Mouse (Mus musculus) intestine, embryonic 16.5 days (tissue): ENCODE measurements at regions not wholly inside any gene's neighbourhood (a gene's known extent, or its start where the extent isn't known, plus 50 kb on each side); places are given as distances from the start of the nearest gene placed in this dataset.

Experiments used
- ATAC-seq: fragments of 200-750 bp; cut with Nextera tagmentation; 2 replicates; pipeline ENCODE4 v1.8.0; 2017; ENCODE audit warnings: moderate TSS enrichment, moderate library complexity
- H3K27ac ChIP-seq: fragments of 300-500 bp; sonication (generic); 2 replicates; pipeline ENCODE4 v1.5.1; 2014; ENCODE audit warnings: mild to moderate bottlenecking, low read length
- H3K27me3 ChIP-seq: fragments of 300-500 bp; sonication (generic); replicated peaks from 2 replicates; pipeline ENCODE4 v1.6.1; 2014; ENCODE audit warnings: low read length, control low read depth, mixed read lengths; ENCODE audit not compliant: control insufficient read depth, insufficient read depth
- H3K36me3 ChIP-seq: fragments of 300-500 bp; sonication (generic); 2 replicates; pipeline ENCODE4 v1.6.1; 2014; ENCODE audit warnings: low read length, control low read depth; ENCODE audit not compliant: control insufficient read depth, insufficient read depth
- H3K4me1 ChIP-seq: fragments of 300-500 bp; sonication (generic); 2 replicates; pipeline ENCODE4 v1.6.1; 2014; ENCODE audit warnings: low read length, control low read depth, mixed read lengths; ENCODE audit not compliant: control insufficient read depth, insufficient read depth
- H3K4me2 ChIP-seq: fragments of 300-500 bp; sonication (generic); 2 replicates; pipeline ENCODE4 v1.6.1; 2014; ENCODE audit warnings: low read depth, low read length, control low read depth
- H3K4me3 ChIP-seq: fragments of 300-500 bp; sonication (generic); 2 replicates; pipeline ENCODE4 v1.5.1; 2014; ENCODE audit warnings: mild to moderate bottlenecking, low read length
- H3K9ac ChIP-seq: fragments of 300-500 bp; sonication (generic); 2 replicates; pipeline ENCODE4 v1.6.1; 2014; ENCODE audit warnings: low read depth, low read length
- H3K9me3 ChIP-seq: fragments of 300-500 bp; sonication (generic); 2 replicates; pipeline ENCODE4 v1.6.1; 2016; ENCODE audit warnings: low read length, control low read depth; ENCODE audit not compliant: control insufficient read depth
- WGBS: fragments of 180-500 bp; shearing (Covaris S2); extraction: QIAGEN DNeasy Blood & Tissue Kit; methylation state at CpG from one replicate; pipeline ENCODE4 v1.1.7; 2014; 5-methylcytosine and 5-hydroxymethylcytosine counted together

DNA sequence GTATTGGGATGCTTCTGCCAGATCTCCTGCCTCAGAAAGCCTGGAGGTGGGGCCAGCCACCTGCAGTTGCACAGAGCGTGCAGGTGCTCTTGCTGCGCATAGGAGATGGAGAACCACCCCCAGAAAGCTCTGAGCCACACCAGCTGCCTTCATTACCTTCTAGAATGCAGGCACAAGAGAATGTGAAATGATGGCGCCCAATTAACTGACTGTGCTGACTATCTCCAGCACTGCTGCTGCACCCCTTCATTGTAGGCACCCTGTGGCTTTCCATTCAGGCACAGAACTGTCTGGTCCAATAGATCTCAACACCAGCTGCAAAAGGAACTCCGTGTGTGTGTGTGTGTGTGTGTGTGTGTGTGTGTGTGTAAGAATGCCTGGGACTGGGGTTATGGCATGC lies 138.6 kb downstream of the H2al1j start:
- Histone ChIP-seq H3K9ac (no peak overlapping the region), H3K4me1 (peaks cover 3% of the 10 kb centered on the region; the same call in 1 of the 2 replicates), H3K9me3 (no peaks in the 10 kb centered on the region), H3K36me3 (no peaks in the 10 kb centered on the region), H3K27me3 (0 out of 2 replicates have a peak, but pooled peaks cover 2% of the 10 kb centered on the region), H3K4me2 (no peak overlapping the region), H3K4me3 (no peak overlapping the region), H3K27ac (no peak overlapping the region)
- 72% methylated on average over 4 of the region's 4 CpGs for WGBS
- ATAC-seq: no peak

DNA sequence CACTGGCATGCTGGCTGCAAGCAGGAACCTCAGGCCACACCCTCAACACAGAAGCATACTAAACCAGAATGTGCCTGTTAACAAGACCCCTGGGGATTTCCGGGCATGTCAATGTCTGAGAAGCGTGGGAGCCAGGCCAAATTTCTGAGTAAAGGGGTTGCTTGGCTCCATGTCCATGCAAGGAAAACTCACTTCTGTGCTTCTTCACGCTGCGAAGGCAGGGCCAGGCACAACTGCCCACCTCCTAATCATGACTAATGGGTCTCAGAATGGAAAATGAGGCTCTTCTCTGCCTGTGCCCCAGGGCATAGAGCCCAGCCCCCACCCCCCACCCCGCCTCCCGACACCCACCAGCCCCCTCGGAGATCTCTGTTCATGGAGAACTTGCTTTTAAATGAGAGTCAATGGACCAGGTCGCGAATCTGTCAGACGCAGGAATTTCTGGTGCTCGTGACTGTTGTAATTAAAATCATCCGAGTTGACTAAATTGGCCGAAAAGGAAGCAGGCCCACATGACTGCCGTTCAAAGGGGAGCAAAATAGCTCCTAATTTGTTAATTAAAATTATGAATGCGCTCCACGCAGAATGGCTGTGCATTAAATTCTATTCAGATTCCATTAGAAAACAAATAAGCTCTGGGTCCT lies 152.2 kb downstream of the H2al1j start:
- H3K9me3 ChIP-seq: no peaks in the 10 kb centered on the region
- 71% methylated on average over 16 of the region's 16 CpGs for WGBS
- H3K36me3 ChIP-seq: no peaks in the 10 kb centered on the region
- H3K9ac ChIP-seq: no peak overlapping the region
- no peak overlapping the region for H3K27ac ChIP-seq
- H3K4me3 ChIP-seq: no peak overlapping the region
- no peaks in the 10 kb centered on the region for H3K27me3 ChIP-seq
- no peaks in the 10 kb centered on the region for H3K4me1 ChIP-seq
- ATAC-seq: no peak
- no peak overlapping the region for H3K4me2 ChIP-seq

- Histone ChIP-seq H3K9ac (no peak overlapping the region), H3K27me3 (0 out of 2 replicates have a peak, but pooled peaks cover 6% of the 10 kb centered on the region), H3K4me2 (no peak overlapping the region), H3K27ac (no peak overlapping the region), H3K9me3 (no peaks in the 10 kb centered on the region), H3K36me3 (no peaks in the 10 kb centered on the region), H3K4me3 (no peak overlapping the region), H3K4me1 (no peaks in the 10 kb centered on the region)
- no peak for ATAC-seq
- WGBS: 69% methylated on average over 7 of the region's 7 CpGs
These were observed 154.5 kb downstream of the H2al1j start for GRCm38 (mm10) chrX:11482141-11482540.

DNA sequence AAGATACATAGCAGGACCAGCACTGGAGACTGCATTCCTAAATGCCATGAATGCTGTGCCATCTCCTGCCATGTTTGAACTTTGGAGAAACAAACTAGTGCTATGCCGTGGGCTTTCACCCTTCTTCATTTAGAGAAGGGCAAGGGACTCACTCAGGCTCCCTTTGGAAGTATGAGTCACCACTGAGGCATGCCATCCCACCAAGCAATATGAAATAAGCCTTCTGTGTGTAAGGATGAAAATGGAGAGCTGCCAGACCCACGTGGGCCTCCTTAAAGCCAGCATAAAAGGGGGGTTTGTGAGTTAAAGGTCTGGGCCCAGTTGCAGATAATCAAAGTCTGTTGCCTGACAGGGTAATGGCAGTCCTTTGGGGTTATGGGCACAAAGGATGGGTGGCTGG lies 159.0 kb downstream of the H2al1j start:
- Histone ChIP-seq H3K4me1 (0 out of 2 replicates have a peak, but pooled peaks cover 3% of the 10 kb centered on the region), H3K9me3 (no peaks in the 10 kb centered on the region), H3K9ac (no peak overlapping the region), H3K36me3 (no peaks in the 10 kb centered on the region), H3K27me3 (0 out of 2 replicates have a peak, but pooled peaks cover 7% of the 10 kb centered on the region), H3K4me2 (no peak overlapping the region), H3K27ac (no peak overlapping the region), H3K4me3 (no peak overlapping the region)
- ATAC-seq: no peak
- WGBS: 41% methylated on average over 2 of the region's 2 CpGs

DNA sequence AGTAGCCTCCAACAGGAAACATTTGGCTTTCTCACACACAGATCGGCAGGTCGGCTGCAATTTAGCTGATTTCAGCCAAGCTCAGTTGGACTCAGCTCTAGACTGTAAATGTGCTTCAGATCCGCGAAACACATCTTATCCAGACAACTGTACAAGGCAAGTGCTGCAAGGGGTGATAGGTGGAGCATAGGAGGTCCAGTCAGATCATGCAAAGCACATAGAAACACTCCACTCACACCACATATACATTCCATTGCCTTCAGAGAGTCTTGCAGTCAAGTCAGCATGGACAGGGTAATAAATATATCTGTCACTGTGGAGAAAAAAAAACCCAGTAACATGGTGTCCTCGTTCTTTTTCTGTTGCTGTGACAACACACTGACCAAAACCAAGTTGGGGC lies 160.3 kb downstream of the H2al1j start:
- Histone ChIP-seq H3K9me3 (no peaks in the 10 kb centered on the region), H3K27ac (no peak overlapping the region), H3K4me2 (no peak overlapping the region), H3K27me3 (peaks cover 13% of the 10 kb centered on the region; the same call in 1 of the 2 replicates), H3K4me3 (no peak overlapping the region), H3K4me1 (0 out of 2 replicates have a peak, but pooled peaks cover 6% of the 10 kb centered on the region), H3K9ac (no peak overlapping the region), H3K36me3 (no peaks in the 10 kb centered on the region)
- ATAC-seq: no peak
- WGBS: 56% methylated on average over 5 of the region's 5 CpGs

GRCm38 (mm10) chrX:11490146-11490693 lies 162.6 kb downstream of the H2al1j start:
- WGBS: 62% methylated on average over 5 of the region's 5 CpGs
- H3K36me3 ChIP-seq: no peaks in the 10 kb centered on the region
- no peak overlapping the region for H3K27ac ChIP-seq
- peaks cover 11% of the 10 kb centered on the region; the same call in 1 of the 2 replicates for H3K4me1 ChIP-seq
- H3K9ac ChIP-seq: no peak overlapping the region
- ATAC-seq: no peak
- H3K9me3 ChIP-seq: no peaks in the 10 kb centered on the region
- no peak overlapping the region for H3K4me2 ChIP-seq
- no peak overlapping the region for H3K4me3 ChIP-seq
- H3K27me3 ChIP-seq: peaks cover 17% of the 10 kb centered on the region; the same call in 1 of the 2 replicates

GRCm38 (mm10) chrX:11491235-11491634 lies 163.6 kb downstream of the H2al1j start:
- no peaks in the 10 kb centered on the region for H3K36me3 ChIP-seq
- H3K27me3 ChIP-seq: peaks cover 15% of the 10 kb centered on the region; the same call in 1 of the 2 replicates
- 24% methylated on average over 5 of the region's 5 CpGs for WGBS
- H3K4me1 ChIP-seq: peaks cover 11% of the 10 kb centered on the region; the same call in 1 of the 2 replicates
- no peak for ATAC-seq
- no peaks in the 10 kb centered on the region for H3K9me3 ChIP-seq
- no peak overlapping the region for H3K4me3 ChIP-seq
- no peak overlapping the region for H3K4me2 ChIP-seq
- H3K9ac ChIP-seq: no peak overlapping the region
- no peak overlapping the region for H3K27ac ChIP-seq

DNA sequence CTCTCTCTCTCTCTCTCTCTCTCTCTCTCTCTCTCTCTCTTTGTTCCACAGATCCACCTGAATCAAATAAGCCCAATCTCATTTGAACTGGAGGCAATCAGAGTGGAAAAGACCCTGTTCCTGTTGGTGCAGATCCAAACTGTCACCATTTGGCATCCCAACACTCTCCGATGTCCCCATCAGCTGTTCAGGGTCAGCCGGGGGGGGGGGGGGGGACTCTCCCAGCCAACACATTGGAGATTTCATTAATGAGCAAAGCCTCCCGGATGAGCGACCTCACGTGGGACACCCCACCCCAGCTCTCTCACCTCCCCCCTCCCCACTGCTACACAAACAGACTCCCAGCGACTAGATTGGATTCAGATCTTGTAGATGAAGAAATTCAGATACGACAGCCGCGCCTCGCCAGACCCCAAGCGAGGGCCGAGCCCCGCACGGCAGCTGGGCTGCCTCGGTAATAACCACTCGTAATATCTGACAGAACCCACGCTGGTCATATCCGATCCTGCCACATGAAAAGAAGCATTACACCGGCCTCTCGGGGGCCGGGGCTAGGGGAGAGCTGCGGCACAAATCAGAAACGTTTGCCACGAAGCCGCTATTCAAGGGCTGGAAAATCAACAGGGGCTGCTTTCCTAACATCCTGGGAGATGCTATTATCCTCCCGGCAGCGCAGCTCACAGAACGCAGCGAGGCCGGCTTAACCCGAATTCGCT lies 164.2 kb downstream of the H2al1j start:
- H3K36me3 ChIP-seq: no peaks in the 10 kb centered on the region
- ATAC-seq: 0 out of 2 replicates have a peak, but pooled peaks have one; percentile 18
- peaks cover 11% of the 10 kb centered on the region; the same call in 1 of the 2 replicates for H3K4me1 ChIP-seq
- no peak overlapping the region for H3K4me3 ChIP-seq
- WGBS: 26% methylated on average over 32 of the region's 32 CpGs
- peaks cover 14% of the 10 kb centered on the region; the same call in 1 of the 2 replicates for H3K27me3 ChIP-seq
- H3K4me2 ChIP-seq: peak overlapping the region; percentile 7; the same call in 1 of the 2 replicates
- no peak overlapping the region for H3K27ac ChIP-seq
- H3K9ac ChIP-seq: no peak overlapping the region; the same call in 1 of the 2 replicates
- H3K9me3 ChIP-seq: no peaks in the 10 kb centered on the region

GRCm38 (mm10) chrX:11493526-11494245 lies 166.1 kb downstream of the H2al1j start:
- WGBS: 24% methylated on average over 19 of the region's 19 CpGs

More at GRCm38 (mm10) chrX:11493526-11494245, 166.1 kb downstream of the H2al1j start:
- Histone ChIP-seq H3K9me3 (no peaks in the 10 kb centered on the region), H3K36me3 (no peaks in the 10 kb centered on the region), H3K4me2 (peak overlapping the region; percentile 48), H3K4me3 (peak overlapping the region; percentile 14; the same call in 1 of the 2 replicates), H3K27me3 (peaks cover 10% of the 10 kb centered on the region; the same call in 1 of the 2 replicates), H3K9ac (peak overlapping the region; percentile 51; the same call in 1 of the 2 replicates), H3K27ac (peak overlapping the region; percentile 45), H3K4me1 (peaks cover 11% of the 10 kb centered on the region; the same call in 1 of the 2 replicates)
- peak; percentile 55 for ATAC-seq
